In the genomic region with DNA sequence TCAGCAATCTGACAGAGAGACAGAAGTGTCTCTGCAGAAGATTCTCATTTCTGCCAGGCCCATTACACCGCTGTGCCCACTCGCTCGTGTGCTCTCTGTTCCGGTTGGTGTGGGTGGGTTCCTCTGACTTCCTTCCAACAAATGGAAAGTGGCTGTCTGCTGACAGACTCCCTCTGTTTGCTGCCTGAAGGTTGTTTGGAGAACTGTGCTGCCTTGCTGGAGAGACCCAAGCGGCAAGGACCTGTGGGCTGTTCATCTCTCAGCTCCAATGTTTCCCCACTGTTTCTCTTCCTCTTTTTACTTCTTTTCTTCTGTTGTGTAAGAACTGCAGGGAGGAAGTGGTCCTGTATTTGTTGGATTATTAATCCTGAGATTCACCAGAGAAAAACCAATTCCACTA, we compare ENCODE assay signal across 13 mouse cellular contexts. TPM values are rescaled to one million over a fixed set of nuclear protein-coding genes. Genes with fewer than 3 reads are reported as not detected.
DNase-seq lines count a peak whose midpoint lies in the region; TF ChIP-seq lines count a peak whose summit lies in the region.
"Had no signal": no experiment of that assay in that cellular context is flagged by ENCODE, and none has a peak within 500 bp of the region (broad histone marks: within the 10 kb centered on the region; RNA-seq: fewer than 3 reads in every experiment).

No protein-coding gene starts in this region.

- H3K4me3 ChIP-seq in left cerebral cortex, adult 2 months: no peak overlapping the region
- no peak overlapping the region for H3K4me3 ChIP-seq in brown adipose tissue, adult 24 weeks (ENCODE audit: insufficient read depth, low read depth, low read length)
- H3K4me3 ChIP-seq: embryonic facial prominence, embryonic 12.5 days; forebrain, embryonic 15.5 days; heart, embryonic 13.5 days; midbrain, embryonic 12.5 days had no signal

- H3K27ac ChIP-seq in left cerebral cortex, adult 2 months: peak overlapping the region; percentile 64; the same call in 1 of the 2 replicates
- peak overlapping the region; percentile 21; the same call in 1 of the 2 replicates for H3K27ac ChIP-seq in brown adipose tissue, adult 24 weeks (replicated peaks; ENCODE audit: low read depth, low read length)
- H3K27ac ChIP-seq: embryonic facial prominence, embryonic 12.5 days; forebrain, embryonic 15.5 days; heart, embryonic 13.5 days; hindbrain, postnatal 0 days; midbrain, embryonic 12.5 days had no signal

- H3K4me1 ChIP-seq in brown adipose tissue, adult 24 weeks (ENCODE audit: control insufficient read depth, insufficient read depth, insufficient read length, low read length): no peaks in the 10 kb centered on the region
- H3K4me1 ChIP-seq: embryonic facial prominence, embryonic 12.5 days; forebrain, embryonic 15.5 days; heart, embryonic 13.5 days; midbrain, embryonic 12.5 days had no signal

- no peak for TF ChIP-seq CTCF in left cerebral cortex, adult 2 months (IDR thresholded peaks at IDR 0.05)

- intact Hi-C loops in left cerebral cortex, adult 2 months (cut with DNase I): no loop called here
- intact Hi-C loops in left cerebral cortex, postnatal 10 days (cut with DNase I): no loop called here
- intact Hi-C loops in left cerebral cortex, postnatal 25 days (cut with DNase I): no loop called here

- peak; percentile 26 to 49 for DNase-seq in left cerebral cortex, adult 2 months (ENCODE audit: extremely low spot score in 1 of 2, low spot score in 2 of 2)
- DNase-seq in left cerebral cortex, postnatal 10 days (ENCODE audit: extremely low spot score in 1 of 2, low spot score in 2 of 2): no peak
- peak; percentile 31 to 87 for DNase-seq in left cerebral cortex, postnatal 25 days (ENCODE audit: low spot score in 2 of 2)
- DNase-seq in right cerebral cortex, postnatal 10 days (ENCODE audit: low spot score in 2 of 2): peak; percentile 29 to 34
- DNase-seq in ovary, adult 18-20 months (ENCODE audit: low spot score): no peak
- DNase-seq in retina, embryonic 14.5 days (ENCODE audit: low spot score): no peak

RNA-seq across cellular contexts. Expression of gene Mcub, which starts 21.6 kb away (rescaled TPM):
- total RNA-seq in left cerebral cortex, adult 2 months (2021): 1 to 10 TPM; 1.2 to 1.4 TPM
- 1 to 10 TPM; 1.8 to 3.3 TPM for total RNA-seq in left cerebral cortex, postnatal 10 days (2021)
- polyA plus RNA-seq in brown adipose tissue, adult 24 weeks (2012; ENCODE audit: insufficient read depth, insufficient read length, missing spikeins): 1.1 and 3.3 TPM in 2 replicates
- 1 to 10 TPM in 1 of 2 experiments, under 1 TPM in 1; 0.99 to 1.9 TPM for total RNA-seq in left cerebral cortex, postnatal 25 days (2021)
- total RNA-seq: G1E had no signal
- polyA plus RNA-seq: G1E had no signal

RNA-seq across cellular contexts. Expression of gene Casp6, which starts 47.1 kb away (rescaled TPM):
- 1 to 10 TPM; 4.3 to 6.6 TPM for total RNA-seq in left cerebral cortex, adult 2 months (2021)
- total RNA-seq in left cerebral cortex, postnatal 10 days (2021): 1 to 10 TPM; 5.8 to 6.4 TPM
- 16.9 and 21.3 TPM in 2 replicates for polyA plus RNA-seq in brown adipose tissue, adult 24 weeks (2012; ENCODE audit: insufficient read depth, insufficient read length, missing spikeins)
- total RNA-seq in left cerebral cortex, postnatal 25 days (2021): 1 to 10 TPM; 6.0 to 9.7 TPM

Comparison
In these comparisons a context has a peak if more than half of its experiments do, and no peak if none do; other contexts are left out.
1. DNase-seq: peak in left cerebral cortex, adult 2 months (2 of 2), left cerebral cortex, postnatal 25 days (2 of 2) and right cerebral cortex, postnatal 10 days (2 of 2); none in left cerebral cortex, postnatal 10 days (0 of 2), ovary, adult 18-20 months (single experiment) and retina, embryonic 14.5 days (single experiment).